Mouse (Mus musculus): ENCODE data around the gene Kirrel3. TPM values are rescaled to one million over a fixed set of nuclear protein-coding genes. Genes with fewer than 3 reads are reported as not detected.

Kirrel3 gene
- polyA plus RNA-seq, 1 experiment = not detected

GRCm38 (mm10) chr9:34752076-34752800, 266.5 kb downstream of the Kirrel3 start:
- no peaks in the 10 kb centered on the region for H3K4me1 ChIP-seq
- no peaks in the 10 kb centered on the region for H3K9me3 ChIP-seq
- H3K27me3 ChIP-seq (replicated peaks) = peaks cover 4% of the 10 kb centered on the region
- TF ChIP-seq FLI1 (IDR thresholded peaks at IDR 0.05; ENCODE audit: low read length) (no peak), GATA1 (IDR thresholded peaks at IDR 0.05; ENCODE audit: borderline replicate concordance, low read length) (no peak)
- H3K4me3 ChIP-seq (replicated peaks) = no peak overlapping the region
- no peaks in the 10 kb centered on the region for H3K36me3 ChIP-seq (replicated peaks; ENCODE audit: low read length)

GRCm38 (mm10) chr9:34752801-34753170, 267.1 kb downstream of the Kirrel3 start:
- Histone ChIP-seq H3K4me3 (replicated peaks) (no peak overlapping the region), H3K36me3 (replicated peaks; ENCODE audit: low read length) (no peaks in the 10 kb centered on the region), H3K9me3 (no peaks in the 10 kb centered on the region), H3K27me3 (replicated peaks) (peaks cover 4% of the 10 kb centered on the region), H3K4me1 (no peaks in the 10 kb centered on the region)
- TF ChIP-seq FLI1 (IDR thresholded peaks at IDR 0.05; ENCODE audit: low read length) (no peak), GATA1 (IDR thresholded peaks at IDR 0.05; ENCODE audit: borderline replicate concordance, low read length) (no peak)

GRCm38 (mm10) chr9:34753891-34754290, 268.2 kb downstream of the Kirrel3 start:
- Histone ChIP-seq H3K4me3 (replicated peaks) (no peak overlapping the region), H3K4me1 (no peaks in the 10 kb centered on the region), H3K27me3 (replicated peaks) (peaks cover 4% of the 10 kb centered on the region), H3K9me3 (no peaks in the 10 kb centered on the region), H3K36me3 (replicated peaks; ENCODE audit: low read length) (no peaks in the 10 kb centered on the region)
- no peak for TF ChIP-seq GATA1 (IDR thresholded peaks at IDR 0.05; ENCODE audit: borderline replicate concordance, low read length)
- no peak for TF ChIP-seq FLI1 (IDR thresholded peaks at IDR 0.05; ENCODE audit: low read length)

- no peak overlapping the region for H3K4me3 ChIP-seq (replicated peaks)
- TF ChIP-seq GATA1 (IDR thresholded peaks at IDR 0.05; ENCODE audit: borderline replicate concordance, low read length) = no peak
- no peak for TF ChIP-seq FLI1 (IDR thresholded peaks at IDR 0.05; ENCODE audit: low read length)
- H3K4me1 ChIP-seq = no peaks in the 10 kb centered on the region
- H3K36me3 ChIP-seq (replicated peaks; ENCODE audit: low read length) = no peaks in the 10 kb centered on the region
- peaks cover 4% of the 10 kb centered on the region for H3K27me3 ChIP-seq (replicated peaks)
- no peaks in the 10 kb centered on the region for H3K9me3 ChIP-seq
These were observed 268.9 kb downstream of the Kirrel3 start for GRCm38 (mm10) chr9:34754523-34755097.

- H3K36me3 ChIP-seq (replicated peaks; ENCODE audit: low read length) = no peaks in the 10 kb centered on the region
- no peaks in the 10 kb centered on the region for H3K4me1 ChIP-seq
- no peak overlapping the region for H3K4me3 ChIP-seq (replicated peaks)
- TF ChIP-seq FLI1 (IDR thresholded peaks at IDR 0.05; ENCODE audit: low read length) = no peak
- TF ChIP-seq GATA1 (IDR thresholded peaks at IDR 0.05; ENCODE audit: borderline replicate concordance, low read length) = no peak
- peaks cover under 1% of the 10 kb centered on the region for H3K27me3 ChIP-seq (replicated peaks)
- H3K9me3 ChIP-seq = no peaks in the 10 kb centered on the region
These were observed 270.4 kb downstream of the Kirrel3 start for GRCm38 (mm10) chr9:34756055-34756454.

GRCm38 (mm10) chr9:34758925-34759324, 273.2 kb downstream of the Kirrel3 start:
- no peaks in the 10 kb centered on the region for H3K9me3 ChIP-seq
- H3K27me3 ChIP-seq (replicated peaks) = no peaks in the 10 kb centered on the region
- H3K4me3 ChIP-seq (replicated peaks) = no peak overlapping the region
- H3K4me1 ChIP-seq = no peaks in the 10 kb centered on the region
- H3K36me3 ChIP-seq (replicated peaks; ENCODE audit: low read length) = no peaks in the 10 kb centered on the region
- TF ChIP-seq GATA1 (IDR thresholded peaks at IDR 0.05; ENCODE audit: borderline replicate concordance, low read length) (no peak), FLI1 (IDR thresholded peaks at IDR 0.05; ENCODE audit: low read length) (no peak)

GRCm38 (mm10) chr9:34760521-34760920, 274.8 kb downstream of the Kirrel3 start:
- Histone ChIP-seq H3K4me1 (no peaks in the 10 kb centered on the region), H3K36me3 (replicated peaks; ENCODE audit: low read length) (no peaks in the 10 kb centered on the region), H3K27me3 (replicated peaks) (peaks cover 2% of the 10 kb centered on the region), H3K9me3 (no peaks in the 10 kb centered on the region), H3K4me3 (replicated peaks) (no peak overlapping the region)
- TF ChIP-seq GATA1 (IDR thresholded peaks at IDR 0.05; ENCODE audit: borderline replicate concordance, low read length) (no peak), FLI1 (IDR thresholded peaks at IDR 0.05; ENCODE audit: low read length) (no peak)

- no peaks in the 10 kb centered on the region for H3K4me1 ChIP-seq
- no peaks in the 10 kb centered on the region for H3K36me3 ChIP-seq (replicated peaks; ENCODE audit: low read length)
- H3K27me3 ChIP-seq (replicated peaks) = peaks cover 2% of the 10 kb centered on the region
- TF ChIP-seq GATA1 (IDR thresholded peaks at IDR 0.05; ENCODE audit: borderline replicate concordance, low read length) (no peak), FLI1 (IDR thresholded peaks at IDR 0.05; ENCODE audit: low read length) (no peak)
- H3K9me3 ChIP-seq = no peaks in the 10 kb centered on the region
- no peak overlapping the region for H3K4me3 ChIP-seq (replicated peaks)
These were observed 281.3 kb downstream of the Kirrel3 start for GRCm38 (mm10) chr9:34766792-34767623.

GRCm38 (mm10) chr9:34768961-34769360, 283.3 kb downstream of the Kirrel3 start:
- TF ChIP-seq GATA1 (IDR thresholded peaks at IDR 0.05; ENCODE audit: borderline replicate concordance, low read length) (no peak), FLI1 (IDR thresholded peaks at IDR 0.05; ENCODE audit: low read length) (no peak)
- H3K36me3 ChIP-seq (replicated peaks; ENCODE audit: low read length) = no peaks in the 10 kb centered on the region
- no peaks in the 10 kb centered on the region for H3K9me3 ChIP-seq
- H3K4me1 ChIP-seq = no peaks in the 10 kb centered on the region
- H3K4me3 ChIP-seq (replicated peaks) = no peak overlapping the region
- H3K27me3 ChIP-seq (replicated peaks) = peaks cover 2% of the 10 kb centered on the region

GRCm38 (mm10) chr9:34770951-34771350, 285.3 kb downstream of the Kirrel3 start:
- Histone ChIP-seq H3K4me3 (replicated peaks) (no peak overlapping the region), H3K4me1 (no peaks in the 10 kb centered on the region), H3K9me3 (no peaks in the 10 kb centered on the region), H3K36me3 (replicated peaks; ENCODE audit: low read length) (no peaks in the 10 kb centered on the region), H3K27me3 (replicated peaks) (no peaks in the 10 kb centered on the region)
- no peak for TF ChIP-seq FLI1 (IDR thresholded peaks at IDR 0.05; ENCODE audit: low read length)
- no peak for TF ChIP-seq GATA1 (IDR thresholded peaks at IDR 0.05; ENCODE audit: borderline replicate concordance, low read length)

Data from megakaryocyte, embryonic 14.5 days (primary cell).